Comparison of ENCODE assay signal across 9 mouse cellular contexts in the genomic region with DNA sequence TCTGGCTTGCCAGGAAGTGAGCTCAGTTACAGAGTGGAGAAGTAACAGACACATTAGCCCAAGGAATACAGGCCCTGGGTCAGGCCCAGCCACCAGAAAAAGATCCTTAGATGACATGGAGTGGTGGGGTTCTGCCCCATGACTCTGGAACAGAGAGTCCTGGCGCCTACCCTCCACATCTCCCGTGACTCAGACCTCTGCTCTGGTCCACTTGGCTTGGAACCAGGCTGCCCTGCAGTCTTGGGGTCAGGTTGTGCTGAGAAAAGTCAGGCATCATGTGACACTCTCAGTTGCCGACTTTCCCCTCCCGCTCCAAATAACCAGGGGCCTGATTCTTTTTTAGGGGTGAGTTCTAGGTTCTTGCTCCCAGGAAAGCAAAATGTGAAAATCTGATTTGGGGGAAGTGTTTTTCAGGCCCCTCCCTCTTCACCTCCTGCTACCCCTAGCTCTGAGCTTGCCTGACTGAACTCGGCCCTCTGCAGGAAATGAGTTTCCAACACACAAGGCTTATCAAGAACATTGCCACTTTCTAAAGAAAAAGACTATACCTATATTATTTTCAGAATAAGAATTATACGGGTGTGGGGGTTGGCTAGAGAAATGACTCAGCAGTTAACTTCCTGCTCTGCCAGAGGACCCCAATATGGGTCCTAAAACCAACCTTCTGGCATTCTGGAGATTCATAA. TPM values are rescaled to one million over a fixed set of nuclear protein-coding genes. Genes with fewer than 3 reads are reported as not detected.
DNase-seq lines count a peak whose midpoint lies in the region; ATAC-seq and TF ChIP-seq lines count a peak whose summit lies in the region.
"Had no signal": no experiment of that assay in that cellular context is flagged by ENCODE, and none has a peak within 500 bp of the region (broad histone marks: within the 10 kb centered on the region; RNA-seq: fewer than 3 reads in every experiment).

No protein-coding gene starts in this region.

- no peak overlapping the region for H3K9ac ChIP-seq in liver, embryonic 13.5 days
- no peak overlapping the region for H3K9ac ChIP-seq in liver, embryonic 12.5 days
- H3K9ac ChIP-seq in MEL (ENCODE audit: control insufficient read depth, low read depth, low read length, poor library complexity, severe bottlenecking), result peak overlapping the region; percentile 42
- H3K9ac ChIP-seq in heart, embryonic 15.5 days, result no peak overlapping the region
- H3K9ac ChIP-seq: liver, embryonic 15.5 days had no signal

- H3K27me3 ChIP-seq in liver, embryonic 13.5 days, result no peaks in the 10 kb centered on the region
- no peaks in the 10 kb centered on the region; the same call in 1 of the 2 replicates for H3K27me3 ChIP-seq in liver, embryonic 12.5 days (replicated peaks)
- H3K27me3 ChIP-seq in MEL (ENCODE audit: control insufficient read depth in 1 of 2, insufficient read depth in 2 of 2, low read length in 2 of 2), result no peaks in the 10 kb centered on the region
- no peaks in the 10 kb centered on the region for H3K27me3 ChIP-seq in heart, embryonic 15.5 days

- H3K4me1 ChIP-seq in liver, embryonic 13.5 days (replicated peaks), result peaks cover 30% of the 10 kb centered on the region
- H3K4me1 ChIP-seq in liver, embryonic 12.5 days, result peaks cover 20% of the 10 kb centered on the region
- peaks cover 7 to 21% of the 10 kb centered on the region in 2 experiments; a peak in 3 of 4 replicates for H3K4me1 ChIP-seq in MEL (ENCODE audit: control insufficient read depth in 1 of 2, insufficient read depth in 2 of 2, low read length in 2 of 2)
- peaks cover 15% of the 10 kb centered on the region for H3K4me1 ChIP-seq in heart, embryonic 15.5 days (replicated peaks)

- peaks cover 3% of the 10 kb centered on the region; the same call in 1 of the 2 replicates for H3K79me2 ChIP-seq in MEL (ENCODE audit: control insufficient read depth, insufficient read depth, low read length, poor library complexity)

- H3K9me3 ChIP-seq in liver, embryonic 13.5 days (replicated peaks), result no peaks in the 10 kb centered on the region
- no peaks in the 10 kb centered on the region for H3K9me3 ChIP-seq in liver, embryonic 12.5 days (replicated peaks)
- no peaks in the 10 kb centered on the region for H3K9me3 ChIP-seq in MEL (replicated peaks; ENCODE audit: insufficient read depth, low read length)
- no peaks in the 10 kb centered on the region for H3K9me3 ChIP-seq in heart, embryonic 15.5 days (replicated peaks)
- H3K9me3 ChIP-seq: liver, embryonic 15.5 days had no signal

- peak; percentile 29; the same call in 1 of the 2 replicates for ATAC-seq in liver, embryonic 13.5 days (ENCODE audit: low read depth)
- no peak for ATAC-seq in liver, embryonic 12.5 days
- 0 out of 2 replicates have a peak, but pooled peaks have one; percentile 39 for ATAC-seq in heart, embryonic 15.5 days (replicated peaks; ENCODE audit: insufficient number of reproducible peaks, insufficient read depth, low FRiP score, low read depth)
- ATAC-seq in erythroblast, adult 5-6 weeks (replicated peaks; ENCODE audit: low FRiP score, poor library complexity, severe bottlenecking), result no peak

- H3K4me2 ChIP-seq in liver, embryonic 13.5 days, result no peak overlapping the region
- no peak overlapping the region for H3K4me2 ChIP-seq in liver, embryonic 12.5 days
- no peak overlapping the region for H3K4me2 ChIP-seq in heart, embryonic 15.5 days
- H3K4me2 ChIP-seq: liver, embryonic 15.5 days had no signal

- no peak overlapping the region for H3K27ac ChIP-seq in liver, embryonic 13.5 days
- H3K27ac ChIP-seq in liver, embryonic 12.5 days, result no peak overlapping the region
- peak overlapping the region; percentile 36; the same call in 1 of the 2 replicates for H3K27ac ChIP-seq in MEL (ENCODE audit: control insufficient read depth, low read depth, low read length)
- H3K27ac ChIP-seq in heart, embryonic 15.5 days, result no peak overlapping the region
- H3K27ac ChIP-seq: liver, embryonic 15.5 days had no signal

- TF ChIP-seq RAD21 in MEL (IDR thresholded peaks at IDR 0.05; ENCODE audit: low read depth, low read length), result no peak

- no peak overlapping the region for H3K4me3 ChIP-seq in liver, embryonic 13.5 days (replicated peaks)
- H3K4me3 ChIP-seq in liver, embryonic 12.5 days, result no peak overlapping the region
- no peak overlapping the region for H3K4me3 ChIP-seq in MEL (ENCODE audit: control insufficient read depth in 1 of 2, insufficient read depth in 1 of 2, low read depth in 2 of 2, low read length in 2 of 2)
- H3K4me3 ChIP-seq in heart, embryonic 15.5 days, result no peak overlapping the region
- H3K4me3 ChIP-seq: liver, embryonic 15.5 days had no signal

- no peak for TF ChIP-seq CTCF in MEL (IDR thresholded peaks at IDR 0.05 in 2 of 3, conservative IDR thresholded peaks at IDR 0.05 in 1 of 3; ENCODE audit: control insufficient read depth in 1 of 3, insufficient read depth in 1 of 3, low read depth in 2 of 3, low read length in 3 of 3, poor library complexity in 1 of 3, severe bottlenecking in 1 of 3)

- DNase-seq in liver, embryonic 13.5 days, result no peak
- DNase-seq in MEL (ENCODE audit: low read depth, low spot score), result peak; percentile 65
- DNase-seq in kidney, postnatal 4 days, result peak; percentile 52 to 70
- no peak for DNase-seq in layer of hippocampus, adult 9-10 months (ENCODE audit: low spot score)
- no peak for DNase-seq in cerebellum, adult 11-12 months

- peak; percentile 41 to 46; a peak in 2 of 4 replicates for TF ChIP-seq EP300 in MEL (IDR thresholded peaks at IDR 0.05; ENCODE audit: low read depth in 1 of 2, low read length in 2 of 2)

- WGBS in liver, embryonic 13.5 days (ENCODE audit: insufficient replicate concordance), result 37% methylated on average over 6 of the region's 6 CpGs
- WGBS in liver, embryonic 12.5 days (ENCODE audit: insufficient replicate concordance), result 34% methylated on average over 6 of the region's 6 CpGs
- 33% methylated on average over 6 of the region's 6 CpGs for WGBS in heart, embryonic 15.5 days

- TF ChIP-seq POLR2A in MEL (IDR thresholded peaks at IDR 0.05; ENCODE audit: control insufficient read depth in 1 of 2, insufficient read depth in 1 of 2, low read depth in 1 of 2, low read length in 2 of 2, poor library complexity in 1 of 2), result no peak

- H3K36me3 ChIP-seq in liver, embryonic 13.5 days, result peaks cover 15% of the 10 kb centered on the region
- peaks cover 19% of the 10 kb centered on the region for H3K36me3 ChIP-seq in liver, embryonic 12.5 days
- peaks cover under 1 to 17% of the 10 kb centered on the region in 2 experiments; a peak in 2 of 4 replicates for H3K36me3 ChIP-seq in MEL (ENCODE audit: control insufficient read depth in 1 of 2, insufficient read depth in 2 of 2, low read length in 2 of 2)
- peaks cover 11% of the 10 kb centered on the region for H3K36me3 ChIP-seq in heart, embryonic 15.5 days

TF ChIP-seq in MEL, 35 proteins besides CTCF, POLR2A, EP300 and RAD21 (continues in another document):
- TF ChIP-seq HCFC1 (IDR thresholded peaks at IDR 0.05; ENCODE audit: low read depth, low read length) (no peak), MYB (IDR thresholded peaks at IDR 0.05; ENCODE audit: low read depth, low read length) (no peak), GABPA (IDR thresholded peaks at IDR 0.05; ENCODE audit: low read depth, low read length) (peak; percentile 66; the same call in 1 of the 2 replicates), NELFE (IDR thresholded peaks at IDR 0.05; ENCODE audit: low read depth, low read length) (no peak), SMC3 (IDR thresholded peaks at IDR 0.05; ENCODE audit: low read depth, low read length) (no peak), ETS1 (IDR thresholded peaks at IDR 0.05; ENCODE audit: low read depth, low read length) (no peak), USF2 (IDR thresholded peaks at IDR 0.05; ENCODE audit: borderline replicate concordance in 1 of 2, insufficient read depth in 1 of 2, low read depth in 1 of 2, low read length in 2 of 2) (no peak), USF1 (IDR thresholded peaks at IDR 0.05; ENCODE audit: low read depth, low read length) (peak; percentile 79), ZNF384 (IDR thresholded peaks at IDR 0.05; ENCODE audit: low read depth, low read length) (no peak), ZKSCAN1 (IDR thresholded peaks at IDR 0.05; ENCODE audit: low read depth, low read length) (no peak), MAX (IDR thresholded peaks at IDR 0.05; ENCODE audit: low read length) (no peak)

RNA-seq across cellular contexts. Expression of gene Ubb, which starts 8.1 kb away (rescaled TPM):
- 1,519 and 1,558 TPM in 2 replicates for polyA plus RNA-seq in liver, embryonic 13.5 days (2015; fragmentation: Nextera tagmentation; extraction: Ambion mirVana)
- 1,472 and 1,525 TPM in 2 replicates for polyA plus RNA-seq in liver, embryonic 12.5 days (2016; fragmentation: Nextera tagmentation; extraction: Ambion mirVana)
- 1,877 and 1,965 TPM in 2 replicates for total RNA-seq in MEL (2012; rRNA removed)
- 1,000 to 10,000 TPM in 1 of 2 experiments, not detected in 1; 1,800 TPM for polyA plus RNA-seq in MEL (2012; ENCODE audit: insufficient read depth in 1 of 2, insufficient read length in 2 of 2, low read depth in 1 of 2, low replicate concordance in 2 of 2, missing spikeins in 1 of 2)
- 2,445 and 2,567 TPM in 2 replicates for polyA plus RNA-seq in heart, embryonic 15.5 days (2015; fragmentation: Nextera tagmentation; extraction: Ambion mirVana)
- 1,189 and 1,264 TPM in 2 replicates for total RNA-seq in erythroblast, adult 5-6 weeks (2015; ENCODE audit: low replicate concordance)
- total RNA-seq in erythroblast, adult 5-6 weeks (2017; ENCODE audit: low replicate concordance), result 1,425 and 1,690 TPM in 2 replicates

RNA-seq across cellular contexts. Expression of gene Trpv2, which starts 15.2 kb away (rescaled TPM):
- 6.6 and 7.2 TPM in 2 replicates for polyA plus RNA-seq in liver, embryonic 13.5 days (2015; fragmentation: Nextera tagmentation; extraction: Ambion mirVana)
- polyA plus RNA-seq in liver, embryonic 12.5 days (2016; fragmentation: Nextera tagmentation; extraction: Ambion mirVana), result 8.0 and 9.0 TPM in 2 replicates
- 30.4 and 32.0 TPM in 2 replicates for total RNA-seq in MEL (2012; rRNA removed)
- polyA plus RNA-seq in MEL (2012; ENCODE audit: insufficient read depth in 1 of 2, insufficient read length in 2 of 2, low read depth in 1 of 2, low replicate concordance in 2 of 2, missing spikeins in 1 of 2), result 10 to 100 TPM in 1 of 2 experiments, not detected in 1; 30.0 TPM
- 4.2 and 6.4 TPM in 2 replicates for polyA plus RNA-seq in heart, embryonic 15.5 days (2015; fragmentation: Nextera tagmentation; extraction: Ambion mirVana)
- total RNA-seq in erythroblast, adult 5-6 weeks (2015; ENCODE audit: low replicate concordance), result 2.3 and 4.2 TPM in 2 replicates
- 6.8 and 7.7 TPM in 2 replicates for total RNA-seq in erythroblast, adult 5-6 weeks (2017; ENCODE audit: low replicate concordance)

RNA-seq across cellular contexts. Expression of gene Cenpv, which starts 20.0 kb away (rescaled TPM):
- 17.8 and 19.6 TPM in 2 replicates for polyA plus RNA-seq in liver, embryonic 13.5 days (2015; fragmentation: Nextera tagmentation; extraction: Ambion mirVana)
- 30.6 and 32.3 TPM in 2 replicates for polyA plus RNA-seq in liver, embryonic 12.5 days (2016; fragmentation: Nextera tagmentation; extraction: Ambion mirVana)
- 150 and 178 TPM in 2 replicates for total RNA-seq in MEL (2012; rRNA removed)
- polyA plus RNA-seq in MEL (2012; ENCODE audit: insufficient read depth in 1 of 2, insufficient read length in 2 of 2, low read depth in 1 of 2, low replicate concordance in 2 of 2, missing spikeins in 1 of 2), result 1,000 to 10,000 TPM in 1 of 2 experiments, 100 to 1,000 TPM in 1; 149 to 2,878 TPM
- polyA plus RNA-seq in heart, embryonic 15.5 days (2015; fragmentation: Nextera tagmentation; extraction: Ambion mirVana), result 17.1 and 22.1 TPM in 2 replicates
- 1.7 and 9.6 TPM in 2 replicates for total RNA-seq in erythroblast, adult 5-6 weeks (2015; ENCODE audit: low replicate concordance)
- 5.7 and 14.6 TPM in 2 replicates for total RNA-seq in erythroblast, adult 5-6 weeks (2017; ENCODE audit: low replicate concordance)

Comparison
In these comparisons a context has a peak if more than half of its experiments do, and no peak if none do; other contexts are left out.
1. ATAC-seq: peak in liver, embryonic 13.5 days (single experiment) and heart, embryonic 15.5 days (single experiment); none in liver, embryonic 12.5 days (single experiment) and erythroblast, adult 5-6 weeks (single experiment).
2. DNase-seq: peak in MEL (single experiment) and kidney, postnatal 4 days (2 of 2); none in liver, embryonic 13.5 days (single experiment), layer of hippocampus, adult 9-10 months (single experiment) and cerebellum, adult 11-12 months (single experiment).